Mouse (Mus musculus) liver, embryonic 14.5 days (tissue): Measurements from ENCODE around the gene H2afx.

Source experiments
- CTCF ChIP-seq: IDR thresholded peaks from 2 replicates; pipeline ENCODE4 v1.5.1; 2016; ENCODE audit warnings: antibody characterized with exemption, low read depth, control low read depth
- EP300 ChIP-seq: IDR thresholded peaks from 2 replicates; pipeline ENCODE4 v1.6.1; 2016; ENCODE audit warnings: antibody characterized with exemption, low read depth

DNA sequence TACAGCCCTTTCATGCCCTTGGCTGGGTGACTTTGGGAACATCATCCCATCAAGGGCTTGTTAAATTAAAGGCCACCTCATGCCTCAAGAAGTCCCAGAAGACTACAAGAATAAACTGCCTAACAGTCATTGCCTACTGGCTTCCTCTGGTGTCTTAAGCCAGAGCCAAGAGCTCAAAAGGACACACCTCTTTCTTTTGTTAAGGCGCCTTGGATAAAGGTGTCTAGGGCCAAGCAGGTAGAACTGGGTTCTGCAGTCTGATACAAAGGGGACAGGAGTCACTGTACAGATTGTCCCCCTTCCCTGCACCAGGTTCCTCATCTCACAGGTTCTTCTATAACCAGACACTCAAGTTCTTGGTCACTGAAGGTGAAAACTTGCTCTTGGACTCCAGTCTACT, 8.1 kb downstream of the H2afx start:
- TF ChIP-seq CTCF (no peak), EP300 (no peak)
